Mouse (Mus musculus) ES-E14 (cell line): ENCODE results near the gene Tac2.

Experiments used
- CHD2 ChIP-seq: IDR thresholded peaks from 2 replicates; pipeline ENCODE4 v1.6.1; 2014; ENCODE audit warnings: mild to moderate bottlenecking, low read depth, low read length, inconsistent platforms
- HCFC1 ChIP-seq: IDR thresholded peaks from 2 replicates; pipeline ENCODE4 v1.6.1; 2012; ENCODE audit warnings: low read length, inconsistent platforms, borderline replicate concordance; ENCODE audit not compliant: insufficient read depth
- MAFK ChIP-seq: IDR thresholded peaks from 2 replicates; pipeline ENCODE4 v1.6.1; 2014; ENCODE audit warnings: mild to moderate bottlenecking, low read depth, low read length, inconsistent platforms; ENCODE audit not compliant: insufficient read depth
- ZC3H11A ChIP-seq: IDR thresholded peaks from 2 replicates; pipeline ENCODE4 v1.6.1; 2012; ENCODE audit warnings: low read depth, mild to moderate bottlenecking, inconsistent platforms, low read length, borderline replicate concordance
- ZNF384 ChIP-seq: IDR thresholded peaks from 2 replicates; pipeline ENCODE4 v1.6.1; 2012; ENCODE audit warnings: low read depth, low read length, inconsistent platforms

GRCm38 (mm10) chr10:127679208-127679607 is 45.1 kb upstream of the Tac2 start:
- no peak for TF ChIP-seq MAFK
- no peak for TF ChIP-seq HCFC1
- TF ChIP-seq ZNF384: no peak
- TF ChIP-seq ZC3H11A: no peak
- no peak for TF ChIP-seq CHD2
